Mouse (Mus musculus) natural killer cell, adult 2 months (primary cell): ENCODE results near the gene Itpk1.

Source experiments
- DNase-seq, 2 experiments: peaks; one replicate each; pipeline ENCODE4 v3.0.0; 2022; ENCODE audit warnings: low spot score in 2 of 2

Gene Itpk1

DNA sequence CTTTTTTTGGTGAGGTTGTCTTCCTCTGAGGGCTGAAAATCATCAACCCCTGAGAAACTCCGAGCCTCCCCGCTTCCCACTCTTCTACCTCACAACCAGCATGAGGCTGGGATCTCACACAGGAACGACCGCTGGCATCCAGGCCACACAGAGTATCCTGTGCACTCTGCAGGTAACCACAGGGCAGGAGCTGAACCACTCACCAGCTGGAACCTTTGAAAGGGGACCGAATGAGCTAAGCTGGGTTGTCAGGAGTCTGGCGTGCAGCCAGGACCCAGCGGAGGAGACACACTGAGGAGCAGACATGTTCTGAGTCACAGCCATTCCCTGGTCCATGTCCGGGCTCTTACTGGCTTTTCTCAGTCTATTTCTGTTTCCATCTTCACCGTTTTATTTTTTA lies 111.0 kb downstream of the Itpk1 start:
- DNase-seq, result no peak

DNA sequence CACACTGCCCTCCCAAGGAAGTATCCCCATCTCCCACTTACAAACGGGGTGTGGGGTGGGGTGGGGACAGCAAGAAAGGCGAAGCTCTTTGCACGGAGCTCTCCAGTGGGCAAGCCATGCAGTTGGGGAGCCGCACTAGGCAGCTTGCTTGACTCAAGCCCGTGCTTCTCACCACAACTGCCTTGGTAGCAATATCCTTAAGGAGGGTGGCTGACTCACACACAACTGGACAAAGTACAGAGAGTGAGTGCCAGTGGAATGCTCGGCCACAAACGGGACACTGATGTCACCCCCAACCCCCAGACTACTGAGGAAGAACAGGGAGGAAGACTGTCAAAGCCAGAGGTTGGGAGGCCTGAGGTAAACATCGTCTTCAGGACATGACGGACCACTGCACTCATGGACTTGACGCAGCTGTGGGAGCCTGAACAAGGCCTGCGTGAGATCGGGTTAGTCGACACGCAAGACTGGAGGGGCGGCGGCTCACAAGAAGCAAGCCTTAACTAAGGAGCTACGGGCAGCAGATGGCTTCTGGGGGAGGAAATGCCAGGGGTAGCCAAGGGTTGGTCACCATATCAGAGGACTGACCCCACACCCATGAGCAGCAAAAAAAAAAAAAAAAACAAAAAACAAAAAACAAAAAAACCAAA lies 113.9 kb downstream of the Itpk1 start:
- DNase-seq, result no peak

DNA sequence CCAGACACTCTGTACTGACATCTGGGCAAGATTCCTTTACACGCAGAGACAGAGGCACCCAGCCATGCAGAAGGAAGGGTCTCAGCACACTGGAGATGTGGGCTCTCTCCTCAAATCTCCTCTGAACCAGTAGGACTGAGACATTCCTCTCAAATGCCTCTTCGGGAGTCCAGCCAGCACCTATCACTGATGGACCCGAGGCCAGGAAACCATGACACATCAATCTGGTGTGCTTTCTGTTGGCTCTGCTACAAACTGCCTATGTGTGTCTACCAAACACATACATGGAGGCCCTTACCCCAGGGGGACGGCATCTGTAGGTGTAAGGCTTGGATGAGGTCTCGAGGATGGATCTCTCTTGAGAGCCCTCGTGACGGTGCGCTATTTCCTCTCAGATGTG lies 117.6 kb downstream of the Itpk1 start:
- no peak for DNase-seq

DNA sequence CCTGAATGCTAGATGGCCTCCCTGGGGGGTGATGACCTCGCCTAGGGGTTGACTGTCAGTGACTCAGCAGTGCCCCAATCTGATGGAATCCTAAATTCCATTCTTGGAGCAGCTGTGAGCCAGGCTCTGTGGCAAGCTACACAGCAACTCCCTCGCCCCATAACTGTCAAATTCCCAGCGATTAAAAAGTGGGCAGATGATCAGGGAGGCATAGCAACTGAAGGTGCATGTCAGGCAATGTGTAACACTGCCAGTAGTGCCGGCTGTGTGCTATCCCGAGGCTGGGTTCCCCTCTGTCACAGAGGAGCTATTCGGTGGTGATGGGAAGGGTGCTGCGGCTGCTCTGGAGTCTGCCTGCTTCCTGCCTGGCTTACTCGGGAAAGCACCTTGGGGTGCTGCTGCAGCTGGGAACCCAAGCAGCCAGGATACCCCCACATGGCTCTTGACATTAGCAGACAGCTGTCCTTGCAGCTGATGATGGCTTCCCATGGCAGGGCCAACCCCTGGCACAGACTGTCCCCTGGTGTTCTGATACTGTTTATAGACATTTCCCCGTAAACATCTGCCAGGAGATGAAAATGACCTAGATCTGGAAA lies 118.3 kb downstream of the Itpk1 start:
- no peak for DNase-seq

DNA sequence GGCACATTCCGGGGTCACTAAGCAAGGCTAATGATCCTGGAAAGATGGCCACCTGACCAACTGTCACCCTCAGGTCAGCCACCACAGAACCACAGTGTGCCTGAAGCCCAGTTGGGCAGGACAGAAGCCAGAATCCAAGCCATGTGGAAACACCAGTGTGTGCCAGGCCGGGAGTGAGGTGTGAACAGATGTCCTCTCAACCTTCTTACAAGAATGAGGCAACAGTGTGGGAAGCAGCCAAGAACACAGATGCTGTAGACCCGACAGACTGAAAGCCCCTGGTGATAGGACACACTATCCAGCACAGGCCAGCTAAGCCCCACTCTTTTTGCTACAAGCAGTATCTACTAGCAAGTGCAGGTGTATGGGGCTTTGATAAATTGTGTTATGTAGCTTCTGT lies 119.3 kb downstream of the Itpk1 start:
- DNase-seq, result no peak

DNA sequence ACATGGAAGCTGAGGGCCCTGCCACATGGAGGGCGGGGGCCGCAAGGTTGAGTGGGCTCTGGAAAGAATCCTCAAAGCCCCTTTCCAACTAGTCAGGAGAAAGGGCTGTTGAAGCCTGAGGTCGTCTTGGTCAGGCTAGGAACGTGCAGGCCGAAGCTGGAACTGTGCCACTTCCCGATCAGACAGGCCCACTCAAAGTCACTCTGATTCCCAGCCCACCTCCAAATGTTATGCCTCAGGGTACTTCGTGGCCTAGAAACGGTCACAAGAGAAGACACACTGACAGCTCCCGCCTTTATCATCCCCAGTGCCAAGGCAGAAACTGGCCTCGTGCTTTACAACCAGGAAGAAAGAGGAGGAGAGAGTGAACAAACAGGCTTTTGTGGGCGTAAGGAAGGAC lies 122.3 kb downstream of the Itpk1 start:
- no peak for DNase-seq

DNA sequence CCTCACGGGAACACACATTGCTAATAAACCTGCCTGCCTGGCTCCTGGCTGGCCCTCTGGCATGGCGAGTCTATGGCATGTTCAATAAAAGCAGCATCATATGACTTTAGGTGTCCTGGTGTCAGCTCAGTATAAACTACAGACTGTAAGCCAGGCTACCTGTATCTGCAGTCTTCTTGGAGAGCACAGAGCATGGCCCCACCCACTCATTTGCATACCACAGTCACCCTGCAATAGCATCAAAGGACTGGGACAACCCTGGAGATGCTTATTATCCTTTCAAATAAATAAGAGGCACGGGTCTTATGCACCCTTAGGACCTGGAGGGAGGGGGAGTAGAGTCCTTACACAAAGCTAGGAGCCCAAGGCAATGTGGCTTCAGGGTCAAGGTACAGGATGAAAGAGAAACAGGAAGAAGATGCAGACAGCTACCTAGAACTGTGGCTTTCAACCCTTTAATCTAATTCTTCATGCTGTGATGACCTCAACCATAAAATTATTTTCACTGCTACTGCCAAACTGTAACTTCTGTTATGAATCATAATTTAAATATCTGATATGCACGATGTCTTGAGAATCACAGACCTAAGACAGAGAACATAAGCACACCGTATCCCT lies 123.0 kb downstream of the Itpk1 start:
- DNase-seq, result no peak

DNA sequence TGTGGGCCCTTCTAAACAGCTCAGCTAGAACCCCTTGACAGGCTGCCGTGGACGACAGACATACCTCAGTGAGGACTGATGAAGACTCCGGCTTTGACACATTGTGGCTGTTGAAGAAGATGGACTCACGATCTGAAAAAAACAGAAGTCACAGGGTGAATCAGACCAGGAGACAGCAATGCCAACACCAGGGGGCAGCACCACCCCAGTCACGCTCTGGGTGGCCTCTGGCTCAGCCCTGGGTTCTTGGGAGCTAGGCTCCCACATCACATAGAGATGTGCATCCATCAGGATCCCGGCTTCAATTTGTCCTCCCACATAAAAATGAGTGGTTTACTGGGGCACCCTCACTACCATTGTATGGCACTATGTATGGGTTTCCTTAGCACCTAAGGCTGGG lies 125.7 kb downstream of the Itpk1 start:
- peak; percentile 41 to 63 for DNase-seq

DNA sequence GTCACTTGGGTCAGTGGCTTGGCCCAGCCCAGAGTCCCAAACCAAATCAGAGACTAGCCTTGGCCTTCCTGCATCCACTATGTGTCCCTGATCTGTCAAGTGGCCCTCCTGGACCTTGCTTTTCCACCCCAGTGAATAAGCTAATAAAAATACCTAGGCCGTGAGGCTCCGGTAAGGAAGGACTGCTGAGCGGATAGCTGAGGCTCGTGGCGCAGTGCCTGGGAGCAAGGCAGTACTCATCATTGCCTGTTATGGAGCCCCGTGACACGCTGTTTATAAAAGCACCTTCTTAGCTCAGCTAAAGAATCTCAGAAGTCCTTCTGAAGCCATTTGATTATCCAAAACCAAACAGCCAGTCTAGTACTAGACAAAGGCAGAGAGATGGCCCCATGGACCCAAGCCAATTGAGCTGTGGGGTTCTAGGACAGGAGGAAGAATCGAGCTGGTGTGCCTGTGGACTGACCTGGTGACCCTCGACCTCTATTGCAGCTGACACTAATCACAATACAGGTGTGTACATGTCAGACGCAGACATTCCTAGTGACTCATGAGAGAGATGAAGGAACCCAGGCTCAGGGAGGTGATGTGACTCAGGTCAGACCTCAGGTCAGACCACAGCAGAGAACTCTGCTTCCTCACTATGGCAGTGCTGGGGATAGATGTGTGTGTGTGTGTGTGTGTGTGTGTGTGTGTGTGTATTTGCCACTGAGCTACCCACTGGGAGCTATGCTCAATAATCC lies 127.9 kb downstream of the Itpk1 start:
- no peak for DNase-seq

DNA sequence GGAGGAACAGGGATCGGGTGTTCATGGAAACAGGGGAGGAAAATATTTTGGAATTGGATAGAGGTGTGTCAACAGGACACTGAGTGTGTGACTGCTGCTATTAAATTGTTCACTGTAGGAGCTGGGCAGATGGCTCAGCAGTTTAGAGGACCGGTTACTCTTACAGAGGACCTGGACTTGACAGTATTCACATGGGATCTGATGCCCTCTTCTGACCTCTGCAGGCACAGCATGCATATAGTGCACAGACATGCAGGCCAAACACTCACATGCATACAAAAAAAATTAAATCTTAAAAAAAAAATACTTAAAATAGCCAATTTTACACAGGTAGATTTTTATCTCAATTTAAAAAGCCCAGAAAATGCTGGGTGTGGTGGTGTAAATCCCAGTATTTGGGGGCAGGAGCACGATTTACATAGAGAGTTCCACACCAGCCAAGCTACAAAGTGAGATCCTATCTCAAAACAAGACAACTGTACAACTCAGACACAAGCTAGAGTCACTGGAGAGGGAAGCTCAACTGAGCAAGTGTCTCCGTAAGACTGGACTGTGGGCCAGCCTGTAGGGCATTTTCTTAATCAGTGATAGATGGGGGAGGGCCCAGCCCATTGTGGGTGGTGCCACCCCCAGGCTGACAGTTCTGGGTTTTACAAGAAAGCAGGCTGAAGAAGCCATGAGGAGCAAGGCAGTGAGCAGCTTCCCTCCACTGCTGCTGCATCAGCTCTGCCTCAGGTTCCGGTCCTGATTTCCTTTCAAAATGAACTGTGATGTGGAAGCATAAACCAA lies 129.0 kb downstream of the Itpk1 start:
- DNase-seq, result no peak

DNA sequence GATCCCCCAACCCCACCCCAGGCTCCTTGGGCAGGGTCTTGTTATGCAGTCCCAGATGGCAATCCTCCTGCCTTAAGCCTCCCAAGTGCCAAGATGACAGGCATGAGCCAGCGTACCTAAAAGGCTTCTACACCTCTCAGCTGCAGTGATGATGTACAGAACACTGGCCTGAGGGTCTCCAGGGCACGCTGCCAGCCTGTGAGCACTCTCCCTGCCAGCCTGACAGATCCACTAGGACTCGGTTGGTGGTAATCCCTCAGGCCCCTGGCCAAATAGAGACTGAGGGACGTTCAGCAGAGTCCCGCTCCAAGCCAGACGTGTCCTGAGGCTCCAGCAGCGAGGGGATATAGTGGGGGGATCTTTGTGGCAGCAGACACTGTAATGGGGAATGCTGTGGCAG lies 131.7 kb downstream of the Itpk1 start:
- DNase-seq, result no peak

DNA sequence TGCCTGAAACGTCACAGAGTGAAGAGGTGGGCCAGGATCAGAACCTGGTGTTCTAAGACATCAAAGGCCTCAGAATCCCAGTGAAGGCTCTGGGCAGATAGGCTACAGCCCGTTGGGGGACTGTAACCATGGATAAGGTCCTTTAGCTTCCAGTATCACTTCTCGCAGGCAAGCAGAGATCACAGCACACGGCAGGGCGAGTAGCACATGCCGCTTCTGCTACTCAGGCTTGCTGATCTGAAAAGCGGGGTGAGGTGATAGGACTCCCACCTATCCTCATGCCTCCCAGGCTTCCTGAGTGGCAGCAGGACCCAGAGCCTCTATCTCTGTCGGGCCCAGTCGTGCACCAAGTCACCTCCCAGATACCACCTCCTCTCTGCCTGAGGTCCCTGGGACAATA lies 133.1 kb downstream of the Itpk1 start:
- no peak for DNase-seq

DNA sequence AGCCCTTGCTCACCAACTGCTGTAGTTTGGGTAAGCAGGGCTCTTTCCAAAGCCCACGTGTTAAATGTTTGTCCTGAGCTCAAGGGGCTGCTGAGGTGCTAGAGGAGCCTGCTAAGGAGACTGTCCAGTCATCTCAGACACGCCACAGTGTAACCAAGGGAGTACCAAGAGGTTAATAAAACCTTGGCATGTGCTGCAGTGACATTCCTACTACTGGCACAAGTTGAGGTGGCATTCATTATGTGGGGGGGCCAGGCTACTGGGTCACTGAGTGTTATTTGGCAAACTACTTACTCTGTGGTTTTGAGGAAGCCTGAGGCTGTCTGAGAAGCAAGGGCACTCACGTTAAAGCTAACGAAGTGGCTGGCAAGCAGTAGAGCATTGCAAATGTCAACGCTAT lies 134.0 kb downstream of the Itpk1 start:
- DNase-seq, result no peak

DNA sequence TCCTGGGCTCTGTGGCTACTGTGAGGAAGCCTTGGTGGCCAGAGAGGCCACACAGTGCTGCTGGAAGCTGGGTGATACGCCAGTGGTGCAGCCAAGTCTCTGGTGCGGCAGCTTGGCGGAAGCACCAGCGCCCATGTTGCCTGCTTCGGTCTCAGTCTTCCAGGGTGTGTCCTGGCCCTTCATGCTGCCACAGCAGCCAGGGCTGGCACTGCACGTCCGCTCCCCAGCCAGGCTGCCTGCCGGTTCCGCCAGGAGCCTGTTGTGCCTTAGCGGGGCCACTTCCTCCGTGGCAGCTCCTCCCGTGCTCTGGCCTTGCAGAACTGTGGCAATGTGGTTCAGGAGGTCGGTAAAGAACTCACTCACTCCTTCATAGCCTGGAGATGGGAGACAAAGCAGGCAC lies 134.6 kb downstream of the Itpk1 start:
- no peak for DNase-seq

DNA sequence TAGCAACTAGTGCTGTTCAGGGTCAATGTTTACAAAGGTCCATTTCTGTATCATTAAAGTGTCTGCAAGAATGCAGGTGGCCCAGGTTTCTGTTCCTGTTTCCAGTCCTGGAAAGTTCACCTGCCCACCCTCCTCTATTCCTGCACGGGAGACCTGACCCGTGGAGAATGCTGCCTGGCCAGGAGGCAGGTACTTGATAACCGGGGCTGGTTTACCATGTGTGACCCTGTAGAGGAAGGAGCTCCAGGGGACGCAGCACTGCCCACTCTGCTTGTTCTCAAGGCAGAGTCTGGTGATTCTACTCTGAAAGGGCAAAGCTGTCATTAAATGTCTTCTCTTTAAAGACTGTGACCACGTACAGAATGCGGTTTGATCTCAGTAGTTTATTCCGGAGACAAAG lies 136.5 kb downstream of the Itpk1 start:
- DNase-seq, result no peak

DNA sequence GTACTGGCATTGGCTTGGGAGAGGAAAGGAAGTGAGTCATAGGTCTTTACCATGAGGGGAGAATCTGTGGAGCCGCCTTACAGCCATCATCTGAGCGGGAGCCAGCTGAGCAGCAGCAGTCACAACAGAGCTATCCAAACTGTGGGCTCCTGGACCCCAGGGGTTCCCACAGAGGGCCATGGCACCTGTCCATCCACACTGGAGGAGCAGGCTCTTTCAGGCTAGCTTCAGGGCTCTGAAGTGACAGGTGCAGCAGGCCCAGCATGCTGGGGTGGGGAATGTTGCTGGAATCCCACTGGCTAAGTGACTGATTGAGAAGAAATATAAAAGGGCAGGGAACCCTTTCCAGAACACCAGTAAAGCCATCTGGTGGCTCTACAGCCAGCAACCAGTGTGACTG lies 137.8 kb downstream of the Itpk1 start:
- DNase-seq, result no peak

DNA sequence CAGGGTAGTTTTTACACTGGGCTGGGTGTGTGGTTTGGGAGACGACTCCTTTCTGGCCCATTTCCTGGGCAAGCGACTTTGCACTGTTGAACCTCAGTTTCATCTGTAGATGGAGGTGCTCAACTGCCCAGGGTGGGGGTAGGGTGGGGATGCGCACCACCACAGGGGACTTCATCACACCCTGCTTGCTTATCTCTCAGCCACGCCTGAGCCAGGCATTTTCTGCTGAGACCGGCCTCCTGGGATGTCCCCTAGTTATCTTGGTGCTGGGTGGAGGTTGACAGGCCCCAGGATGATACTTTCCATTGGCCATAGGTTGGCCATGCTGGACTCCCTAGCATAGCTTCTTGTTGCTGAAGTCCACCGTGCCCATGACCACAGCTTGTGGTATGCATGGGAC lies 139.6 kb downstream of the Itpk1 start:
- DNase-seq, result no peak

DNA sequence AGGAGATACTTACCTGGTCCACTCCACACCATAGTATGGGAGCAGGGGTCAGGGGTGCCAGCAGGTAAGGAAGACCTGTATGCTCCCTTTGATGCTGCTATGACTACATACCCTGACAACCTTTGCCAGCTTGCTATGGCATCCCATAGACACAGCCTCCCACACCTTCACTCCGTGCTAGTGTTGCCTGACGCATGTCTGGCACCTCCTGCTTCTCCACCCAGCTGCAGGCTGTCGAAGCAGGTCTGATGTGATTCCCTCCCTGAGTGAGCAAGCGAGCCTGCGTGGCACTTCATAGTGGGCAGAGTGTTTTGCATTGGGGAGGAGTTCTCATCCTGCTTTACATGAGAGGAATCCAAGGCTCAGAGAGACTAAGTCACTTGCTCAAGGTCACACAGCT lies 147.4 kb downstream of the Itpk1 start:
- DNase-seq, result no peak

DNA sequence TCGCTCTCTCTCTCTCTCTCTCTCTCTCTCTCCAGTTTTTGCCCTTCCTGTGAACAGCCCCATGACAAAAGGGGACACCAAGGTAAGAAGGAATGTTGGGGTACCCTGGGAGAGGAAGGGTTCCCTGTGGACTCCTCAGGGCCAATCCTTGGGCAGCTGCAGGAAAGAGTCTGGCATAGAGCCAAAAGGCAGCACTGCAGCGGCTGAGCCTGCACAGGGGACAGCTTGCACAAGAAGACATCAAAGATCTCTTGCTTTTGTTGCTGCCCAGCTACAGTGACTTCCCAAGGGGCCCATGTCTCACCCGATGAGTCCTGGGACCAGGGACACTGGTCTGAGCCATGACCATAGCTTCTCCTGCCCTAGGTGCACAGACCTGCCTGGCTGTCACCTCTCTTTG lies 148.9 kb downstream of the Itpk1 start:
- DNase-seq, result no peak

DNA sequence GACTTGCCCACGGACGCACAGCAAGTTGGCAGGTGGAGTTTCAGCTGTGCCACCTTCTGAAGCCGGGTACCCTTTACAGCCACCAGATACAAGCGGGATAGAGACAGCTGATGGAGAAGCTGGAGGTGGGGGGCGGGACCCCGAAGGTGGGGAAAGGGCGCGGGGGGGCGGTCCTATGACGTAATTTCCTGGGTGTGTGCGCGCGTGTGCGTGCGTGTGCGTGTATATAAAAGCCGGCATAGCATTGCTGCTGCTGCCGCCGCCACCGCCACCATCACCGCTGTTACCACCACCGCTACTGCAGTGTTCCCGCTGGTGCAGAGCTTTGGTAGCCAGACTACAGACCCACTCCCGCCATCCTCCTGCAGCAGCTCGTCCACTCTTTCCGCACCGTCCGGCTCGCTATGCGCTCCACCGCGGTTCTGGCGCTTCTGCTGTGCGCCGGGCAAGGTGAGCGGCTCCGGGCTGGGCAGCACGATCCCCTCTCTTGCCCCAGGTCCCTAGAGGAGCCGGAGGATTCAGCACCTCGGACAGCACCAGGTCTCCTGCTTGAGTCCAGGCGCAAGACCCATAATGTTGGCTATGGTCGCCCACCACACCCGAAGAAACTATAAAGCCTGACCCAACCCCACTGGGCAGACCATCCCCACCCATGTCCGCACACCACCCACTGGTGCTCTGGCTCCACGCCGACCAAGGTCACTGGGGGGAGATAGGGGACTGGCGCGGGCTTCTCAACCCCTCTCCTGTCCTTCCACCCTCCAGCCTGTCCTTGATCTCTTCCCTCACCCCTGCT lies 149.8 kb downstream of the Itpk1 start, which contains the start of gene Chga:
TSS of gene Chga (plus strand) at position 249 of the 796 bp plus-strand sequence.
- DNase-seq, result peak in 1 of 2 experiments; percentile 23

DNA sequence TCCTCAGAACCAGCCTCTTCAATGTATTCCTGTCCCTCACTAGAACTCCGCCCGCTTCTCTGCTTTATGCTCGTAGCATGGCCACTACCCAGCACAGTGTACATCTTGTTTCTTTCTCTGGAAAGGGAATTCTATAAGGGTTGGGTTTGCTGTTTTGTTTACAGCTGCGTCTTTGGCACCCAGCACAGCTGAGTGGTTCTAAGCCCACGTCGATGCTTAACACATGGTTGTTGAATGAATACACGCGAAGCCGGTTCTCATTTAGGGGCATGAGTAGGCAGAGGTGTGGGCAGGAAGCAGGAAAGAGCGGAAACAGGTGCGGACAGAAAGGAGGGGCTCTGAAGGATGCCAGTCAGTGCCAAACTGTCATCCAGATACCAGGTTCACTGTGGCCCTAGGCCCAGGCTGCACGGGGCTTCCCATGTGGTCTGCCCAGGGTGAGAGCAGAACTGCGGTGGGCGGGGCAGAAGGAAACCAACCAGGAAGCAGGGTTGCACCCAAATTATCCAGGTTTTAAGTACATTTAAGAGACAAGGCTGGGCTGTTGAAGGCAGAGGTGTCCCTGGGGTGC lies 150.9 kb downstream of the Itpk1 start:
- no peak for DNase-seq
